Mouse (Mus musculus): ENCODE measurements around the gene Fndc11. TPM values are rescaled to one million over a fixed set of nuclear protein-coding genes. Genes with fewer than 3 reads are reported as not detected.
"Not testable (repeated sequence)": the region's sequence is repeated elsewhere in the genome, so short reads cannot be mapped to it uniquely, and the experiment has no call there.

Gene Fndc11
- 1.8 and 2.7 TPM in 2 replicates for polyA plus RNA-seq (2012; rRNA removed)

DNA sequence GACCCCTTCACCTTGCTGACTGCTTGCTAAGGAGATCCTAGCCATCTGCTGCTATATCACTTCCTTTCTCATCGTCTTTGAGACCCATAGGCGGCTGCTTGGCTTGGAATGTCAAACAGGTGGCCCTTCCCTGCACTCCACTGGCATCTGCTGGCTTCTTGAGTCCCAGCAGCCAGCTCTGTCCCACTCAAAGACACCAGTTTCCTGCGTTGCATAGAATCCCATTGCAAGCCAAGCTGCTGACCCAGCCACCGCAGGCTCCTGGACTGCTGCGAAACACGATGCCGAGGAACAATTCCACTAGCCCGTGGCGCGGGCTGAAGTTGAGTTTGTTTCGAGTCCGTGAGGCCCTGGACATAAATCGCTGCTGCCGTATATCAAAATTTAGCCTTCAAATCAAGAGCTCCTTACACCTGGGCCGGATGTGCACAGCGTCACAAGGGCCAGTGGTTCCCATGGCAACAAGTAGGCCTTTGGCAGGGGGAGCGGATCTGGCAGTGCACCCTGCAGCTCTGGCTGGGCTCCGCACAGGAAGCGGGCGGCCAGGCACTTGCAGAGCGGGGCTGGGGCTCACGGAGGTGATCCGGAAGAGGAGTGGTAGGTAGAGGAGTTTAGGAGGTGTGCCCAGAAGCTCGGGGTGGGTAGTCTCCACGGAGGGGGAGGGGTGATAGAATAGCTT is at the start of gene Fndc11:
Fndc11 (plus strand) TSS at position 476 of the 679 bp plus-strand sequence.
- no peak for DNase-seq (ENCODE audit: low read depth)

DNA sequence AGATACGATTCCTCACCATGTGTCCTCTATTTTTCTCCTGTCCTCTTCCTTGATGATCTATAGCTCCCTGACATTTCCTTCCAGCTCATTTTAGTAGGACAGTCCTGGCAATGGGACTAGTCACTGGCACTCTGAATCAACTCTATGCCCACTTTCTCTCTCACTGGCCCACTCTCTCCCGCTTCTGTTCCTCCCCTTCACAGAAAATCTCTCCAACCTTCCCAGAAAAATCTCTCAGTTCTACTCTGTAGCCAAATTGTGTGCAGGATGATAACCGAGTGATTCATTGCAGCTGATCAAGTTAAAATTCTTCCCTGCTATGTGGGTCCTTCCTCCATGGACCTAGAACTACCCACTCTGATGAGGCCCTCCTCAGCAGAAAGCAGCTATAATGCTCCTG is 45.2 kb upstream of the Fndc11 start:
- no peak for DNase-seq (ENCODE audit: low read depth)

DNA sequence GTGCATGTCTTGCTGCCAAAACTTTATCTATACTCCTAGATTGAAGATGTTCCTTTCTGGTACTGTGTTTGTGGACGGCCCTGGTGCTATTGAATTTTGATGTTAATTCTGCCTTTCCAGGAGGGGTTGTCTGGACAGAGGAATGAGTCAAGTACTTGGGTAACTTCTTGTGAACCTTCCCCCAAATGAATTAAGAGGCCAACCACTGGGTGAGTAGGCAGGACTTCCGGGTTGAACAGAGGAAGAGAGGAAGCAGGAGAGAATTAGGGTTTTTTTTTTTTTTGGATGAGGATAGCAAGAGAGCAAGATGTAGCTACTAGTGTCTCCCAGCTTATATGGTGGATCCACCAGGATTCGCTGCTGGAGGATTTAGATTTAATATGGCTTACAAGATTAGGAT is 41.8 kb upstream of the Fndc11 start:
- DNase-seq (ENCODE audit: low read depth), result no peak

DNA sequence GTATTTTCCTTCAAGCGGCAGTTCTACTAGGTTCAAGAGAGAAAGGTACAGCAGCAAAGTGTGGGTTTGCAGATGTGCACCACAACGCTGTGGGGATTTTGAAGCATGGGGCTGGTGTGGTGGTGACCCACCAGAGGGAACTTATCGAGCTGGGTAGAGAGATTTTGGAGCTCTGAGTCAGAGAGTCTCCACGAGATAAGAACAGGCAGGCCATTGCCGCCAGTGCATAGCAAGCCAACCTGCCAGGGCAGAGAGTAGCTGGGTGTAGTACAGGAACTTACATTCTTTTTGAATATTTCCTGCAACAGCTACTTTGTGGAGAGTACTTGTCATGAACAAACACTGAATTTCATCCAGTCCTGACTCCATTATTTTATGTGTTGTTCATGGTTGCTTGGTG is 41.3 kb upstream of the Fndc11 start:
- no peak for DNase-seq (ENCODE audit: low read depth)

DNA sequence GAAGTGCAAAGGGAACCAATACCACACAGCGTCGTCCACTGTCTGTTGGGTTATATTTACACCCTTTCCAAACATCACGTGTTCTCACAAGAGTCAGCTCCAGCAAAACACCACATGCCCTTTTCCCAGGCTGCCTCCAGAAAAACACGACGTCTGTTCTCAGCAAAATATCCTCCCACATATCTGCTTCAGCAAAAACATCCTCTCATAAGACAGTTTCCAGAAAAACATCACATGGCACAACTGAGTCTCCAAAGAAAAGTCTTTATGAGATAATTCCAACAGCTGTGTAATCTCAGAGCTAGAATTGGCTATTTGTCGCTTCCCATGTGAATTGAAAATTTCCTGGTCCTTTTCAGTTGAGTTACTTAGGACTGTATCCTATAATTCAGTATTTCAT is 38.9 kb upstream of the Fndc11 start:
- no peak for DNase-seq (ENCODE audit: low read depth)

DNA sequence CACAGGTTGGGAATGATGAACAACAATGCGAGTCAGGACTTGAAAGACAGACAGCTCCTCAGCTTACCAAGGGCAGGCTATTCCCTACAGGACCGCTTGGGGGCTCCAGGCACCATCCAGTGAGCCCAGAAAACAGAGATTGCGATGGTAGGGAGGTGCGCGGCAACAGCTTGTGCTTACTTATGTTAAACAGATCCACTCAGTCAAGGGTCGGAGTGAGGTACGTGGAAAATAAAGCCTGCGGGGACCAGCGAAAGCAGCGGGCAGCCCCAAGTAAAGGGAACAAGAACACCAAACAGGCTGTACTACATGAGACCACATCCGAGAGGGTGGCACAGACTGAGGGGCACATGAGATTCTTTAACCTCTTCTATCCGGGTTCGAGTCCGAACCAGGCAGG is 33.2 kb upstream of the Fndc11 start:
- no peak for DNase-seq (ENCODE audit: low read depth)

DNA sequence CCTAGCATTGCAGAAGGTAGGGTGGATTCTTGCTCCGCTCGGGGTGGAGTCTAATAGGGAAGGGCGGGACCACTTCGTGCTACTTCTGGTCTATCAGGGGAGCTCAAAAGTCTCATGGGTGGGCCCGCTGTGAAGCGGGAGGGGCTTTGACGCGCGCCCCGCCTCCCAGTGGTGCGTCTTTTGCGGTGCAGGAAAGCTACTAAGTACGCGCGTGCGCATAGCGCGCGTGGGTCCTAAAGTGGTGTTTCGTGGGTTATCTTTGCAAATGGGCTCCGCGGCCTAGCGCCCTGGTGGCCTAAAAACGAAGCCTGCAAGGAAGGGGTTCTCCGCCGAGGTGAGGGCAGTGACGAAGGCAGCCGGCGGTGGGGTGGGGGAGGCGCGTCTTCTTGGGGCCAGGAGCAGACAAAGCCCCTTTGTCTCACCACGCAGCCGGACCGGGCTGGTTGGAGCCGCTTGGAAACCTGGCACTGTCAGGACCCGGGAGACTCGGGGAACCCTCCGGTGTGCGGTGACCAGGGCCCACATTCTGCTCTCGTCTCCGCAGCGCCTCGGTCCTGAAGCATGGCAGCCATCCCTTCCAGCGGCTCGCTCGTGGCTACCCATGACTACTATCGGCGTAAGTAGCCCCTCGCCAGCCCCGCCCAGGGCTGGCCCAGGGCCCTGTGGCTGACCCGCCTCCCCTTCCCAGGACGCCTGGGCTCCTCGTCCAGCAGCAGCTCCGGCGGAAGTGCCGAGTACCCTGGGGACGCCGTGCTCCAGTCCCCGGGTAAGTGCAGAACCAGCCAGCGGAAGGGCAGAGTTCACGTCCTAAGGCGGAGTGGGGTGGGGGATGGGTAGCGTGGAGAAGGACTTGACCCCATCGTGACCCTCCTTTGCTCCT is 32.5 kb upstream of the Fndc11 start, which contains the start of gene Ppdpf:
Ppdpf (plus strand) TSS at position 127 of the 880 bp plus-strand sequence.
- DNase-seq (ENCODE audit: low read depth), result no peak

DNA sequence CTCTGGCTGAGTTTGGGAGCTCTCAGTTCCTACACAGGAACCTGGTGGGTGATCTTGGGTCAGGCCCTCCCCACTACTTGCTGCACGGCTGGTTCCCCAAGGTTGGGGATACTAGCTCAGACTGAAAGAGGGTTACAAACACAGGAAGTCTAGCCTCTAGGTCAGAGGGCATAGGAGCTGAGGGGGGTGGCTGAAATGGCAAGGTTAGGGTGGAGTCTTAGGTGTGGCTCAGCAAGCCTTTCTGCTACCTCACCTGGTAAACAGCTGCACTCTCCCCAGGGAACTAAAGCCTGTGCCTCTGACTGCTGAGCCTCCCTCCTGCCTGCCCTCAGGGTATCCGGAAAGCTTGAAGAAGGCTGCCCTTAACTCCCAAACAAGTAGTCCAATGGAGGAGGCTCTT is 31.1 kb upstream of the Fndc11 start:
- DNase-seq (ENCODE audit: low read depth), result no peak

DNA sequence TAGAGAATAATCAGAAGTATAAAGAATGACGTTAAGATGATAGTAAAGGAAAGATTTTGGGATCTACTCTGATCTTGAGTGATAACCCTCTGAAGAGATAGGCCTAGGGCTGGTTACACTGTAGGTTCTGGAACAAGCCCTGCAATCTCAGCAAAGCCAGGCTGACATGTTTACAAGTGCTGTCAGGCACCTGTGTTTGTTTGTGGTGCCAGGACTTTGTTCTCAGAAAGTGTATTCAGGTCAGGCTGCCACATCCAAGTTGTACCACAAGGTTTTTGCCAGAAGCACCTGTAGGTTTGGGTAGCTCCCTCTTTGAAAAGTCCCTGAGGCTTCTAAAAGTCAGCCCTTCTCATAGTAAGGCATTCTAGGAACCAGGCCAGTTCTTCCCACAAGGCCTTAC is 30.5 kb upstream of the Fndc11 start:
- DNase-seq (ENCODE audit: low read depth), result no peak

DNA sequence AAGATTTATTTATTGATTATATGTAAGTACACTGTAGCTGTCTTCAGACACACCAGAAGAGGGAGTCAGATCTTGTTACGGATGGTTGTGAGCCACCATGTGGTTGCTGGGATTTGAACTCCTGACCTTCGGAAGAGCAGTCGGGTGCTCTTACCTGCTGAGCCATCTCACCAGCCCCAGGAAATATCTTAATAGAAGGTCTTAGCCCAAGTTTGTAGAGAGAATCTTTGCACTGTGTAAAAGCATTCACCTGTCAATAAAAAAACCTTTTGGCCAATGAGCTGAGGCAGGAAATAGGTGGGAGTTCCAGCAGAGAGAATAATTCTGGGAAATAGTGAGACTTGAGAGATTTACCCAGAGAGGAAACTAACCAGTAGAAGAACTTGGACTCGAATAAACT is 28.4 kb upstream of the Fndc11 start:
- not testable (repeated sequence) for DNase-seq (ENCODE audit: low read depth)

DNA sequence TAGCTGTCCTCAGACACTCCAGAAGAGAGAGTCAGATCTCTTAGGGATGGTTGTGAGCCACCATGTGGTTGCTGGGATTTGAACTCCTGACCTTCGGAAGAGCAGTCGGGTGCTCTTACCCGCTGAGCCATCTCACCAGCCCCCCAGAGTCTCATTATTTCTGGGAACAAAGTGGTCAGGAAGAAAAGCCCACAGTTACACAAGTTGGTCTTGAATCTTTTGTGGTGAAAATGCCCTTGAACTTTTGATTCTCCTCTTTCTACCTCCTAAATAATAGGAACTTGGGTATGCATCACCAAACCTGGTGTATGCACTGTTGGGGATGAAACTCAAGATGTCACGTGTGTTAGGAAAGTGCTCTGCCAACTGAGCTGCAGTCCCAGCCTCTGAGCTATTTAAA is 27.9 kb upstream of the Fndc11 start:
- DNase-seq (ENCODE audit: low read depth), result no peak

DNA sequence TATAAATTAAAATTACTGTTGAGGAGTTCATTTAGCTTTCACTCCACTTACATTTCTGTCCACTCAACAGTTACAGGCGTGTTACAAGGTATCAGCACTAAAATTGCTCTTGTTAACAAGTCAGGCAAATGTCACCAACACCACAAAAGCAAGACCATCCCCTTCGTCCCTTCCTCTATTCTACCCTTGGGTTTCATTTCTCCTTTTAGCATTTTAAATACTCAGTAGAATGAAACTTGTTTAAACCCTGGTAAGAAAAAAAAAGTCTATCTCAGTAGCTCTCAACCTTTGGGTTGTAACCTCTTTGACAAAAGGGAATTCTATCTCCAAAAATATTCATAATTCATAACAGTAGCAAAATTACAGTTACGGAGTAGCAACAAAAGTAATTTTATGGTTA is 26.8 kb upstream of the Fndc11 start:
- DNase-seq (ENCODE audit: low read depth), result no peak

DNA sequence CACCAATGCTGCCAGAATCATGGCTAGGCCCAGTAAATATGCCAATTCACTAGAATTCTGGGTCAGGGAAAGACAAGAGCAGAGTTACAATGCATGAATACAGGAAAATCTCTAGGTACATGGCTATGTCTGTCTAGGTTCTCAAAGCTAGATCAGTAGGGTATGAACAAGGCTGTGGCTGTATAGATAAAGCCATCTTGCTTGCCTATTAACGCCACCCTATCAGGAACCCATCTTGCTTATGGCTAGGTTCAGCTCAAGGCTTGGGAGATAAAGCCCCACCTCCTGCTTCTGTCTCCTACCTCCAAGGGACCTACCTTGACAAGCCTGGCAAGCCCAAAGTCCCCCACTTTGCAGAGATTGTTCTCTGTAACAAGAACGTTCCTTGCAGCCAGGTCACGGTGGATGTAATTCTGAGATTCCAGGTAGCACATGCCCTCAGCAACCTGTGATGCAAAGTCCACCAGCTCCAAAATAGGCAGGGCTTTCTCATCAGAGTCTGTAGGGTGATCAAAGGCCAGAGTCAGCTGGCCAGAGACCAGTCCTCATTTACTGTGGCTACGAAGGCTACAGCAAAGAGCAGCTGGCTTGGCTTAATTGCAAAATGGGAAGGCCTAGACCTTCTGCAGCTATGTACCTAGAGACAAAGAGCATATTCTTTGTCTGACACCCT is 23.0 kb upstream of the Fndc11 start:
- no peak for DNase-seq (ENCODE audit: low read depth)

DNA sequence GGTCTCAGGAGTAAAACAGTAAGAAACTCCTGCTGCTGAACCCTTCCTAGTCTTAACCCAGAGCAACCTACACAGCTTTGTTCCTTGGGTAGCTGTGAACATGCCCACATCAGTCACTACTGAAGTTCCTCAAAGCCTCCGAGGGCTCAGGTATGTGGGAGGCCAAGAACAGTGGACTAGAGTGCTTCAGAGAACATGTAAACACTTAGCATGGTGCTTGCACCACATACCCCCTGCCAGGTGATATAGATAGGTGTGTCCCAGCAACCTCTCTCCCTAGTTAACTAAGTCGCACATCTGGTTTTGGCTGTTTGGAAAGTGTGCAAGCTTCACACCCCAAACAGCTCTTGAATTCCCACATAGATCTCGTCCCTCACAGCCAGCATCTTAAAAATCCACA is 18.2 kb upstream of the Fndc11 start:
- DNase-seq (ENCODE audit: low read depth), result no peak

DNA sequence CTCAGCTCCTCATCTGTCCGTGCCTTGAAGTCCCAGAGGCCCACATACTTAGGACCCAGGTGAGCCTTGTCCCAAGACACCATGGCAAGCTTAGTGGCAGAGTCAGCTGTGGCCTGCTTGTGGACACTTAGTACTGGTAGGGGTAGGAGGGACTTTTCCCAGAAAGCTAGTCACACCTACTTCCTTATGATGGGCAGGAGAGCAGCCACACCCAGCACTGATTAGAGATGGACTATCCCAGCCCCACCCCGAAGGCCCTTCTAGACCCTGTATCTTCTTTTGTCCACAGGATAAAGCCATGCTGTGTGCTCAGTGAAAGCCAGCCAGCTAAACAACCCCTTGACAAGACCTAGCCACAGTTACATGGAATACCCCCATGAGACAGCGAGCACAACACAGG is 17.4 kb upstream of the Fndc11 start, which contains the start of gene Ptk6:
Ptk6 (minus strand) TSS at position 368 of the 400 bp plus-strand sequence.
- DNase-seq (ENCODE audit: low read depth), result no peak

DNA sequence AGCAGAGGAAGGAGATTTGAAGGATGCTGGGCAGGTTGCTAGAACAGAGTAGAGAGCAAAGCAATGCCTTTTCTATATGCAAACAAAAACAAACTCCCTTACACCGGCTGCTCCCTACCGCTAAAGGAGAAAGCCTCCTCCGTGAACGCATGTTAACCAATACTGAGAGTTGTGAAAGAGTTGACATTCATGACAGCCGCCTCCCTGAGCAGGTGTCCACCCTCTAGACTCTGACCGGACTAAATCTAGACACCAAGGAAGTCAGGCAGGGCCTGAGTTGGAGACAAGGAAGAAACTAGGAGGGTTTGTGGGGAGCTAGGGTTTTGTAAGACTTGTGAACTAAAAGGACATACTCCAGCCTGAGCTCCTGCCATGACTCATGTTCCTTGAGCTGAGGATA is 16.9 kb upstream of the Fndc11 start:
- DNase-seq (ENCODE audit: low read depth), result no peak

DNA sequence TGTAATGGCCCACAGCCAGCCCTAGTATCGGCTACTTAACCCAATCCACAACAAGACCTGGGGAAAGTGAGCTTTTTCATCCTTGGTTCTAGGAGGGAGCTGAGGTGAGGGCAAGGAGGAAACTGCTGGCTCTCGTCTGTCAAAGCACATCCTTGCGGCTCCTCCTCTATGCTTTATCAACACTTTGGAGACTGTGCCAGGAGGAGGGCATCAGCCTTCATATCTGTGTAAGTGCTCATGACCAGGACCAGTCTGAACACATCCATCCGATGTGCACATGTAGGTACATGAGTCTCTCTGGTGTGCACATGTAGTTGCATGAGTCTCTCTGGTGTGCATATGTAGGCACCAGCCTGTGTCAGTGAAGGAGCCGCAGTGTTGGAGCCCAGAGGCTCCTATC is 14.1 kb upstream of the Fndc11 start:
- no peak for DNase-seq (ENCODE audit: low read depth)

DNA sequence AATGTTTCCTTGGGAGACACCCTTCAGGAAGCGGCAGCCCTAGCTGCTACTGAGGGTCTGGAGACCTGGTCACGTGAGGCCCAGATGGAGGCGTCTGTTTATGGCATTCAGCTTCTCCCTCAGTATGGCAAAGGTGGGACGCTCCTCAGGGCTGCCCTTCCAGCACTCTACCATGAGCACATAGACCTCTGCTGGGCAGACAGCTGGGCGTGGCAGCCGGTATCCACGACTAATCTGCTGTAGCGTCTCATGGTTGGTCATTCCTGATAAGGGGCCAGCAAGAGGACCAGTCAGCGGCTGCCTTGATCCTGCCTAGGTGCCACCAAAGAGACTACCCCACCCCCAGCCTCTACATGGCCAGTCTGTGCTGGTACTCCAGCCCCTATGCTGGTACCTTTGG is 13.7 kb upstream of the Fndc11 start:
- DNase-seq (ENCODE audit: low read depth), result no peak

DNA sequence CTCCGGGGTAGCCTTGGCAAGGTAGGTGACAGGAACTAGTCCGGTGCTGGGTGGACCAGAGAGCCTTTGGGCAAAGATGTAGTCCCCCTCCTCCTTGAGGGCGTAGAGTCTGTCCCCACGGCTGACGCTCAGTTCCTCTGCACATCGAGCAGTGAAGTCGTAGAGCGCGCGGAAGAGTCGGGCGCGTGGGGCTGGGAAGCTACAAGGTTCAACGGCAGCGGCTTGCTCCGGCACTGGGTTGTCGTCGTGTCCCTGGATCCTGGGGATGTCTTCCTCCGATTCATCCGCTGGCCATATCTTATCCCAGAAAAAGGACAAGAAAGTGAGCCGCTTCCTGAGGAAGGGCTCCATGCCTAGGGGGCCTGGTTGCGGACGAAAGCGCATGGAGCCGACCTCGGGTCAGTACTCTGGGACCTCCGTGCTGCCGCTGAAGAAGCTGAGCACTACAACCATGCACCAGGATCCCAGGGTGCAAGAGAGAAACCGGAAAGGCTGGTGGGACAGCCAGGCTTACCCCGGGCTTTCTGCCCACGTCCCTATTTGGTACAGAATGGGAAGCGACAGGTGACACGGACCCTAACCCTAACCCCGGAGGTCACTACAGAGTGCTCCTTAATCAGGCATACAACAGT is 7.3 kb upstream of the Fndc11 start:
- no peak for DNase-seq (ENCODE audit: low read depth)

DNA sequence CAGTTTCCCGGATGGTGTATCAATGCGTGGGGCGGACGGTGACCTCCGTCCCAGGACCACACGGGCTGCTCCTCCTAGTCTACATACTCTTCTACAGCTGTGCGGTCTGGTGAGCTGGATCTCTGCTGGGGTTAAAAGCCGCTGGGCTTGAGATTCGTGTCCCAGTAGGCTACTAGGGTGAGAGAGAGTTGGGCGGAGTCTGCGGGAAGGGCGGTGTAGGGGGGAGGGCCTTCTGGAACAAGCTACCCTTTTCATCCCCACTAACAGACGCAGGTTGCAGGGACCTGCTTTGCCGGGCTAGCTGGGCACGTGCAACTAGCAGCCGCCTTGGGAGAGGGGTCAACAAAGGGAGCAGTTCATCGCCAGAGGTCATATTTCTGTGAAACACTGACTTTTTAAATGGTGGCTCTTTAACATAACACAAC is 6.8 kb upstream of the Fndc11 start, which contains the start of gene Srms:
Srms (minus strand) TSS at position 165 of the 425 bp plus-strand sequence.
- no peak for DNase-seq (ENCODE audit: low read depth)

DNA sequence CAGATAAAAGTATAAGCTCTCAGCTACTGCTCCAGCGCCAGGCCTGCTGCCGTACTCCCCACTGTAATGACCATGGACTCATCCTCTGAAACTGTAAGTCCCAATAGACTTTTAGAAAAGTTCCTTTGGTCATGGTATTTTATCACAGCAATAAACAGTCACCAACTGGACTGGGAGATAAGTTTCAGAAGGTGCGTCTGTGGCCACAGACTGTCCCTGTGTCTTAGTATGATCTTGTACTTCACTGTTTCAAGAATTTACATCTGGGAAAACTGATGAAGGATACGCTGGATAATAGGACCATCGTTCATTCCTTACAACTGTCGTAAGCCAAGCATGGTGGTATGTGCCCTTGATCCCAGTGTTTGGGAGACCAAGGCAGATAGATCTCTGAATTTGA is 3.8 kb upstream of the Fndc11 start:
- DNase-seq (ENCODE audit: low read depth), result no peak

Measured in gonadal fat pad, adult 2 months (tissue).